Mouse (Mus musculus) neural tube, embryonic 11.5 days (tissue): ENCODE data around the gene Glyctk. TPM values are rescaled to one million over a fixed set of nuclear protein-coding genes. Genes with fewer than 3 reads are reported as not detected.

Experiments
- ATAC-seq: fragments of 200-750 bp; cut with Nextera tagmentation; 2 replicates; pipeline ENCODE4 v1.8.0; 2017; ENCODE audit warnings: moderate number of reproducible peaks, mild to moderate bottlenecking, moderate TSS enrichment, moderate library complexity; ENCODE audit not compliant: insufficient read depth, low FRiP score, low TSS enrichment
- DNase-seq: peaks from one replicate; pipeline ENCODE4 v3.0.0-alpha.2; 2015; ENCODE audit warnings: low spot score
- H3K27ac ChIP-seq: fragments of 300-500 bp; sonication (generic); 2 replicates; pipeline ENCODE4 v1.5.1; 2014; ENCODE audit warnings: low read depth, mild to moderate bottlenecking, low read length
- H3K27me3 ChIP-seq: fragments of 300-500 bp; sonication (generic); 2 replicates; pipeline ENCODE4 v1.6.1; 2014; ENCODE audit warnings: mild to moderate bottlenecking, low read length, mixed read lengths; ENCODE audit not compliant: control insufficient read depth, insufficient read depth
- H3K36me3 ChIP-seq: fragments of 300-500 bp; sonication (generic); 2 replicates; pipeline ENCODE4 v1.6.1; 2014; ENCODE audit warnings: mild to moderate bottlenecking, low read length, moderate library complexity, mixed read lengths; ENCODE audit not compliant: control insufficient read depth, insufficient read depth
- H3K4me1 ChIP-seq: fragments of 300-500 bp; sonication (generic); 2 replicates; pipeline ENCODE4 v1.6.1; 2014; ENCODE audit warnings: low read length, mixed read lengths; ENCODE audit not compliant: control insufficient read depth, insufficient read depth
- H3K4me2 ChIP-seq: fragments of 300-500 bp; sonication (generic); 2 replicates; pipeline ENCODE4 v1.6.1; 2014; ENCODE audit warnings: low read depth, mild to moderate bottlenecking, moderate library complexity
- H3K4me3 ChIP-seq: fragments of 300-500 bp; sonication (generic); 2 replicates; pipeline ENCODE4 v1.5.1; 2014; ENCODE audit warnings: low read depth, low read length
- H3K9ac ChIP-seq: fragments of 300-500 bp; sonication (generic); 2 replicates; pipeline ENCODE4 v1.6.1; 2014; ENCODE audit warnings: mild to moderate bottlenecking, low read length
- H3K9me3 ChIP-seq: fragments of 300-500 bp; sonication (generic); 2 replicates; pipeline ENCODE4 v1.6.1; 2016; ENCODE audit warnings: low read length; ENCODE audit not compliant: control insufficient read depth
- WGBS: fragments of 180-500 bp; shearing (Covaris S2); extraction: QIAGEN DNeasy Blood & Tissue Kit; methylation state at CpG from one replicate; pipeline ENCODE4 v1.1.7; 2014; 5-methylcytosine and 5-hydroxymethylcytosine counted together
- polyA plus RNA-seq: library from polyadenylated mRNA; unstranded; fragments of >200 nt; fragmentation: Nextera tagmentation; extraction: Ambion mirVana; gene quantifications from 2 replicates; pipeline ENCODE4 v1.2.1, GENCODE M21; 2014

The Glyctk gene
- polyA plus RNA-seq, 1 experiment from 2014 or later = 3.1 TPM

GRCm38 (mm10) chr9:106183996-106184395 is 26.1 kb upstream of the Glyctk start:
- H3K27me3 ChIP-seq = no peaks in the 10 kb centered on the region
- peaks cover 34% of the 10 kb centered on the region for H3K36me3 ChIP-seq
- no peaks in the 10 kb centered on the region for H3K9me3 ChIP-seq
- ATAC-seq (no peak), DNase-seq (no peak)
- no peak overlapping the region for H3K4me2 ChIP-seq
- no peaks in the 10 kb centered on the region for H3K4me1 ChIP-seq
- H3K4me3 ChIP-seq = no peak overlapping the region
- no peak overlapping the region for H3K9ac ChIP-seq
- WGBS = 90% methylated on average over 5 of the region's 5 CpGs
- no peak overlapping the region for H3K27ac ChIP-seq

GRCm38 (mm10) chr9:106182146-106182545 is 24.2 kb upstream of the Glyctk start:
- peaks cover 31% of the 10 kb centered on the region for H3K36me3 ChIP-seq
- 95% methylated on average over 4 of the region's 4 CpGs for WGBS

GRCm38 (mm10) chr9:106179964-106180363 is 22.0 kb upstream of the Glyctk start:
- Histone ChIP-seq H3K27ac (no peak overlapping the region), H3K4me2 (no peak overlapping the region), H3K36me3 (peaks cover 23% of the 10 kb centered on the region), H3K4me3 (no peak overlapping the region), H3K27me3 (no peaks in the 10 kb centered on the region), H3K9ac (no peak overlapping the region), H3K4me1 (no peaks in the 10 kb centered on the region), H3K9me3 (no peaks in the 10 kb centered on the region)
- DNase-seq (no peak), ATAC-seq (no peak)
- WGBS = 99% methylated on average over 3 of the region's 3 CpGs

More at GRCm38 (mm10) chr9:106182146-106182545, 24.2 kb upstream of the Glyctk start:
- Histone ChIP-seq H3K27ac (no peak overlapping the region), H3K4me1 (no peaks in the 10 kb centered on the region), H3K9me3 (no peaks in the 10 kb centered on the region), H3K9ac (no peak overlapping the region), H3K27me3 (no peaks in the 10 kb centered on the region), H3K4me2 (no peak overlapping the region), H3K4me3 (no peak overlapping the region)
- ATAC-seq (no peak), DNase-seq (no peak)

GRCm38 (mm10) chr9:106179454-106179853 is 21.5 kb upstream of the Glyctk start:
- 89% methylated on average over 2 of the region's 2 CpGs for WGBS
- no peaks in the 10 kb centered on the region for H3K4me1 ChIP-seq
- no peak overlapping the region for H3K9ac ChIP-seq
- no peak for ATAC-seq
- H3K9me3 ChIP-seq = no peaks in the 10 kb centered on the region
- no peak overlapping the region for H3K4me2 ChIP-seq
- no peak overlapping the region for H3K4me3 ChIP-seq
- H3K27ac ChIP-seq = no peak overlapping the region
- no peaks in the 10 kb centered on the region for H3K27me3 ChIP-seq
- peaks cover 20% of the 10 kb centered on the region for H3K36me3 ChIP-seq
- no peak for DNase-seq

- Histone ChIP-seq H3K36me3 (peaks cover 14% of the 10 kb centered on the region), H3K4me1 (peaks cover 4% of the 10 kb centered on the region; the same call in 1 of the 2 replicates), H3K9ac (no peak overlapping the region), H3K27ac (no peak overlapping the region), H3K4me2 (no peak overlapping the region), H3K9me3 (no peaks in the 10 kb centered on the region), H3K27me3 (no peaks in the 10 kb centered on the region), H3K4me3 (no peak overlapping the region)
- ATAC-seq (no peak), DNase-seq (no peak)
- WGBS = 92% methylated on average over 6 of the region's 6 CpGs
Observed at GRCm38 (mm10) chr9:106177799-106178198, 19.9 kb upstream of the Glyctk start.

GRCm38 (mm10) chr9:106176769-106177168 is 18.8 kb upstream of the Glyctk start:
- Histone ChIP-seq H3K27me3 (no peaks in the 10 kb centered on the region), H3K4me2 (no peak overlapping the region), H3K4me3 (no peak overlapping the region), H3K27ac (no peak overlapping the region), H3K9me3 (no peaks in the 10 kb centered on the region), H3K4me1 (peaks cover 8% of the 10 kb centered on the region), H3K9ac (no peak overlapping the region), H3K36me3 (peaks cover 12% of the 10 kb centered on the region)
- no peak for ATAC-seq
- 81% methylated on average over 5 of the region's 5 CpGs for WGBS
- DNase-seq = no peak

GRCm38 (mm10) chr9:106175552-106176200 is 17.7 kb upstream of the Glyctk start:
- Histone ChIP-seq H3K4me3 (no peak overlapping the region), H3K9ac (no peak overlapping the region), H3K9me3 (no peaks in the 10 kb centered on the region), H3K27ac (no peak overlapping the region), H3K4me2 (no peak overlapping the region), H3K4me1 (peaks cover 8% of the 10 kb centered on the region), H3K36me3 (peaks cover 7% of the 10 kb centered on the region), H3K27me3 (no peaks in the 10 kb centered on the region)
- ATAC-seq (no peak), DNase-seq (no peak)
- WGBS = 87% methylated on average over 3 of the region's 3 CpGs

GRCm38 (mm10) chr9:106173363-106173762 is 15.4 kb upstream of the Glyctk start:
- Histone ChIP-seq H3K4me2 (peak overlapping the region; percentile 78), H3K27ac (no peak overlapping the region), H3K9ac (no peak overlapping the region), H3K4me1 (peaks cover 8% of the 10 kb centered on the region), H3K9me3 (no peaks in the 10 kb centered on the region), H3K27me3 (no peaks in the 10 kb centered on the region), H3K4me3 (peak overlapping the region; percentile 97; the same call in 1 of the 2 replicates), H3K36me3 (peaks cover 3% of the 10 kb centered on the region; the same call in 1 of the 2 replicates)
- DNase-seq (no peak), ATAC-seq (no peak)
- WGBS = 78% methylated on average over 2 of the region's 2 CpGs

GRCm38 (mm10) chr9:106172527-106172926 is 14.6 kb upstream of the Glyctk start:
- 59% methylated on average over 3 of the region's 3 CpGs for WGBS
- DNase-seq = no peak
- Histone ChIP-seq H3K36me3 (0 out of 2 replicates have a peak, but pooled peaks cover 3% of the 10 kb centered on the region), H3K4me1 (peaks cover 8% of the 10 kb centered on the region), H3K27ac (no peak overlapping the region), H3K4me2 (peak overlapping the region; percentile 78), H3K9me3 (no peaks in the 10 kb centered on the region), H3K27me3 (no peaks in the 10 kb centered on the region), H3K4me3 (peak overlapping the region; percentile 97), H3K9ac (no peak overlapping the region)
- no peak for ATAC-seq
